14 mouse cellular contexts compared by ENCODE assay signal in genomic region chr11:120413621-120414020, GRCm38 (mm10). TPM values are rescaled to one million over a fixed set of nuclear protein-coding genes. Genes with fewer than 3 reads are reported as not detected.
DNase-seq lines count a peak whose midpoint lies in the region; ATAC-seq and TF ChIP-seq lines count a peak whose summit lies in the region.
"Not testable (repeated sequence)": the region's sequence is repeated elsewhere in the genome, so short reads cannot be mapped to it uniquely, and the experiment has no call there.
"Had no signal": no experiment of that assay in that cellular context is flagged by ENCODE, and none has a peak within 500 bp of the region (broad histone marks: within the 10 kb centered on the region; RNA-seq: fewer than 3 reads in every experiment).

No protein-coding gene starts in this region.

- TF ChIP-seq POLR2A in CH12.LX (IDR thresholded peaks at IDR 0.05; ENCODE audit: low read depth, low read length); MEL (IDR thresholded peaks at IDR 0.05; ENCODE audit: control insufficient read depth in 1 of 2, insufficient read depth in 1 of 2, low read depth in 1 of 2, low read length in 2 of 2, poor library complexity in 1 of 2); liver, adult 2 months (IDR thresholded peaks at IDR 0.05; ENCODE audit: extremely low read depth, insufficient read depth, low read length): not testable (repeated sequence)

- not testable (repeated sequence) for TF ChIP-seq RAD21 in CH12.LX (IDR thresholded peaks at IDR 0.05; ENCODE audit: low read depth, low read length); MEL (IDR thresholded peaks at IDR 0.05; ENCODE audit: low read depth, low read length)

- not testable (repeated sequence) for H3K27me3 ChIP-seq in CH12.LX (replicated peaks); MEL (ENCODE audit: control insufficient read depth in 1 of 2, insufficient read depth in 2 of 2, low read length in 2 of 2); liver, adult 2 months (ENCODE audit: control insufficient read depth, insufficient read depth, low read length); liver, postnatal 0 days (ENCODE audit: insufficient read depth, low read length); midbrain, embryonic 11.5 days (ENCODE audit: control insufficient read depth, insufficient read depth, low read length); stomach, postnatal 0 days (ENCODE audit: control insufficient read depth, insufficient read depth, low read length)

- H3K9me3 ChIP-seq in CH12.LX (replicated peaks; ENCODE audit: low read length); ES-E14 (ENCODE audit: control insufficient read depth, insufficient read depth, low read depth, low read length); MEL (replicated peaks; ENCODE audit: insufficient read depth, low read length); liver, postnatal 0 days (ENCODE audit: low read length); midbrain, embryonic 11.5 days (ENCODE audit: control insufficient read depth, low read length); stomach, postnatal 0 days (ENCODE audit: control insufficient read depth, low read length): not testable (repeated sequence)

- WGBS in liver, adult 2 months, result 97% methylated on average over 7 of the region's 10 CpGs
- WGBS in liver, postnatal 0 days (ENCODE audit: insufficient replicate concordance), result 97% methylated on average over 7 of the region's 10 CpGs
- WGBS in midbrain, embryonic 11.5 days, result 98% methylated on average over 7 of the region's 10 CpGs
- WGBS in stomach, postnatal 0 days, result 96% methylated on average over 7 of the region's 10 CpGs

- in situ Hi-C loops in CH12.LX (cut with MboI; ENCODE audit: low pct_ligation_motif_present, low pct_unique_long_range_greater_than_20kb, low sequenced_read_pairs); ES-E14 (cut with MboI; ENCODE audit: low sequenced_read_pairs in 2 of 2, unreplicated experiment in 2 of 2): not testable (repeated sequence)

- H3K4me3 ChIP-seq in CH12.LX (replicated peaks in 1 of 3; ENCODE audit: low read depth in 2 of 3, low read length in 2 of 3, poor library complexity in 1 of 3); ES-E14 (ENCODE audit: insufficient read depth in 1 of 2, low read depth in 1 of 2, low read length in 2 of 2, poor library complexity in 1 of 2, severe bottlenecking in 1 of 2); MEL (ENCODE audit: control insufficient read depth in 1 of 2, insufficient read depth in 1 of 2, low read depth in 2 of 2, low read length in 2 of 2); liver, adult 2 months (ENCODE audit: insufficient read depth, low read depth, low read length); liver, postnatal 0 days (ENCODE audit: low read depth, low read length); midbrain, embryonic 11.5 days (ENCODE audit: low read depth, low read length); stomach, postnatal 0 days (ENCODE audit: low read depth, low read length): not testable (repeated sequence)

- not testable (repeated sequence) for H3K4me2 ChIP-seq in CH12.LX (ENCODE audit: insufficient read depth, low read depth, poor library complexity, severe bottlenecking); liver, postnatal 0 days (ENCODE audit: low read depth, low read length); midbrain, embryonic 11.5 days; stomach, postnatal 0 days (replicated peaks; ENCODE audit: low read depth)

- TF ChIP-seq EP300 in CH12.LX (IDR thresholded peaks at IDR 0.05; ENCODE audit: low read length); MEL (IDR thresholded peaks at IDR 0.05; ENCODE audit: low read depth in 1 of 2, low read length in 2 of 2); liver, postnatal 0 days (IDR thresholded peaks at IDR 0.05; ENCODE audit: low read depth); stomach, postnatal 0 days (optimal IDR thresholded peaks at IDR 0.05): not testable (repeated sequence)

- H3K36me3 ChIP-seq in CH12.LX (replicated peaks in 1 of 2; ENCODE audit: control insufficient read depth in 1 of 2, insufficient read depth in 1 of 2, low read length in 1 of 2) (peaks cover 78 to 95% of the 10 kb centered on the region in 2 experiments), ES-E14 (ENCODE audit: control insufficient read depth, insufficient read depth, low read length, poor library complexity, severe bottlenecking) (peaks cover 52% of the 10 kb centered on the region), MEL (ENCODE audit: control insufficient read depth in 1 of 2, insufficient read depth in 2 of 2, low read length in 2 of 2) (peaks cover 0 to 50% of the 10 kb centered on the region in 2 experiments; a peak in 2 of 4 replicates)
- H3K36me3 ChIP-seq in liver, adult 2 months (ENCODE audit: control insufficient read depth, insufficient read depth, low read length), result peaks cover 76% of the 10 kb centered on the region
- peaks cover 82% of the 10 kb centered on the region for H3K36me3 ChIP-seq in liver, postnatal 0 days (replicated peaks; ENCODE audit: insufficient read depth, low read length)
- peaks cover 54% of the 10 kb centered on the region for H3K36me3 ChIP-seq in midbrain, embryonic 11.5 days (ENCODE audit: control insufficient read depth, insufficient read depth, low read length)
- H3K36me3 ChIP-seq in stomach, postnatal 0 days (ENCODE audit: control insufficient read depth, insufficient read depth, low read length), result peaks cover 48% of the 10 kb centered on the region

- dilution Hi-C loops in CH12.LX (cut with MboI; ENCODE audit: extremely low pct_ligation_motif_present, extremely low pct_unique_long_range_greater_than_20kb, low sequenced_read_pairs), result not testable (repeated sequence)

- not testable (repeated sequence) for H3K4me1 ChIP-seq in CH12.LX (ENCODE audit: control insufficient read depth in 1 of 2, insufficient read depth in 2 of 2); ES-E14 (ENCODE audit: control insufficient read depth in 2 of 2, insufficient read depth in 2 of 2, low read length in 2 of 2, poor library complexity in 1 of 2); MEL (ENCODE audit: control insufficient read depth in 1 of 2, insufficient read depth in 2 of 2, low read length in 2 of 2); liver, adult 2 months (ENCODE audit: control insufficient read depth, insufficient read depth, low read length); liver, postnatal 0 days (ENCODE audit: insufficient read depth); midbrain, embryonic 11.5 days (ENCODE audit: control insufficient read depth, insufficient read depth, low read length); stomach, postnatal 0 days (replicated peaks; ENCODE audit: control insufficient read depth, insufficient read depth)

- TF ChIP-seq CTCF in CH12.LX (conservative IDR thresholded peaks at IDR 0.05 in 1 of 2, IDR thresholded peaks at IDR 0.05 in 1 of 2; ENCODE audit: low read depth in 2 of 2, low read length in 2 of 2), result peak; percentile 4 to 16; a peak in 1 of 4 replicates
- TF ChIP-seq CTCF in MEL (IDR thresholded peaks at IDR 0.05 in 2 of 3, conservative IDR thresholded peaks at IDR 0.05 in 1 of 3; ENCODE audit: control insufficient read depth in 1 of 3, insufficient read depth in 1 of 3, low read depth in 2 of 3, low read length in 3 of 3, poor library complexity in 1 of 3, severe bottlenecking in 1 of 3), result 0 out of 6 replicates have a peak, but pooled peaks of 1 of the 3 experiments have one; percentile 3
- TF ChIP-seq CTCF in liver, adult 2 months (IDR thresholded peaks at IDR 0.05; ENCODE audit: low read depth, low read length), result 0 out of 2 replicates have a peak, but pooled peaks have one; percentile 0
- TF ChIP-seq CTCF in liver, postnatal 0 days (IDR thresholded peaks at IDR 0.05; ENCODE audit: low read depth), result 0 out of 2 replicates have a peak, but pooled peaks have one; percentile 1
- TF ChIP-seq CTCF in stomach, postnatal 0 days (IDR thresholded peaks at IDR 0.05; ENCODE audit: low read depth), result peak; percentile 11; the same call in 1 of the 2 replicates

- H3K27ac ChIP-seq in CH12.LX (ENCODE audit: insufficient read depth, low read depth); MEL (ENCODE audit: control insufficient read depth, low read depth, low read length); liver, adult 2 months (replicated peaks; ENCODE audit: insufficient read depth, low read depth, low read length); liver, postnatal 0 days (ENCODE audit: low read depth); midbrain, embryonic 11.5 days (ENCODE audit: low read depth, low read length); stomach, postnatal 0 days (replicated peaks): not testable (repeated sequence)
- H3K27ac ChIP-seq in ES-E14 (ENCODE audit: insufficient read depth, low read depth, low read length, poor library complexity, severe bottlenecking), result peak overlapping the region; percentile 50; the same call in 1 of the 2 replicates

- DNase-seq in CH12.LX (ENCODE audit: extremely low read depth); ES-E14 (ENCODE audit: low read depth, low spot score); MEL (ENCODE audit: low read depth, low spot score); liver, adult 2 months (ENCODE audit: extremely low read depth, low read depth, low spot score); liver, postnatal 0 days; stomach, postnatal 0 days (ENCODE audit: low spot score): not testable (repeated sequence)
- DNase-seq in induced T-regulatory cell, adult 2 months (ENCODE audit: low read depth), result peak; percentile 20
- peak; percentile 62 for DNase-seq in midbrain, embryonic 11.5 days (ENCODE audit: low spot score, missing footprints)

- H3K79me2 ChIP-seq in CH12.LX (replicated peaks; ENCODE audit: control insufficient read depth, extremely low read depth, insufficient read depth, poor library complexity, severe bottlenecking); MEL (ENCODE audit: control insufficient read depth, insufficient read depth, low read length, poor library complexity); liver, adult 2 months (ENCODE audit: control insufficient read depth, insufficient read depth, low read length): not testable (repeated sequence)

- H3K9ac ChIP-seq in CH12.LX (ENCODE audit: insufficient read depth, low read depth); ES-E14 (ENCODE audit: insufficient read depth, low read depth, low read length, poor library complexity, severe bottlenecking); MEL (ENCODE audit: control insufficient read depth, low read depth, low read length, poor library complexity, severe bottlenecking); liver, adult 2 months (ENCODE audit: low read depth, low read length); liver, postnatal 0 days (replicated peaks); midbrain, embryonic 11.5 days (ENCODE audit: low read length); stomach, postnatal 0 days (ENCODE audit: low read length): not testable (repeated sequence)

- not testable (repeated sequence) for ATAC-seq in liver, postnatal 0 days; midbrain, embryonic 11.5 days (ENCODE audit: low FRiP score); stomach, postnatal 0 days (ENCODE audit: low FRiP score, low TSS enrichment)

RNA-seq across cellular contexts. Expression of gene Nploc4, which starts 23.9 kb away (rescaled TPM):
- 50.4 and 67.4 TPM in 2 replicates for total RNA-seq in CH12.LX (2012; rRNA removed)
- 38.3 and 40.6 TPM in 2 replicates for total RNA-seq in CH12.LX (2014; rRNA removed)
- 97.8 and 115 TPM in 2 replicates for polyA plus RNA-seq in CH12.LX (2012; ENCODE audit: insufficient read length, low read depth)
- 35.6 and 57.7 TPM in 2 replicates for total RNA-seq in ES-E14 (2012; rRNA removed)
- total RNA-seq in MEL (2012; rRNA removed), result 77.4 and 88.3 TPM in 2 replicates
- 100 to 1,000 TPM; 117 to 352 TPM for polyA plus RNA-seq in MEL (2012; ENCODE audit: insufficient read depth in 1 of 2, insufficient read length in 2 of 2, low read depth in 1 of 2, low replicate concordance in 2 of 2, missing spikeins in 1 of 2)
- total RNA-seq in liver, adult 2 months (2014; rRNA removed), result 24.6 and 37.9 TPM in 2 replicates
- polyA plus RNA-seq in liver, adult 2 months (2012; rRNA removed), result 51.5 and 58.9 TPM in 2 replicates
- polyA plus RNA-seq in liver, postnatal 0 days (2015; fragmentation: Nextera tagmentation; extraction: Ambion mirVana), result 12.5 and 12.8 TPM in 2 replicates
- 41.0 and 44.7 TPM in 2 replicates for polyA plus RNA-seq in midbrain, embryonic 11.5 days (2014; fragmentation: Nextera tagmentation; extraction: Ambion mirVana)
- 15.7 and 17.9 TPM in 2 replicates for polyA plus RNA-seq in stomach, postnatal 0 days (2015; fragmentation: Nextera tagmentation; extraction: Ambion mirVana)

RNA-seq across cellular contexts. Expression of gene Tspan10, which starts 28.8 kb away (rescaled TPM):
- total RNA-seq in CH12.LX (2012; rRNA removed) (0.08 TPM in 1 of 2 replicates, not detected in the other), CH12.LX (2014; rRNA removed) (0.30 TPM in 1 of 2 replicates, not detected in the other), ES-E14 (2012; rRNA removed) (not detected in 2 replicates), MEL (2012; rRNA removed) (0.20 and 0.65 TPM in 2 replicates)
- polyA plus RNA-seq in CH12.LX (2012; ENCODE audit: insufficient read length, low read depth) (0.25 and 0.31 TPM in 2 replicates), MEL (2012; ENCODE audit: insufficient read depth in 1 of 2, insufficient read length in 2 of 2, low read depth in 1 of 2, low replicate concordance in 2 of 2, missing spikeins in 1 of 2) (under 1 TPM in 1 of 2 experiments, not detected in 1; 0.29 TPM)
- not detected in 2 replicates for total RNA-seq in liver, adult 2 months (2014; rRNA removed)
- polyA plus RNA-seq in liver, adult 2 months (2012; rRNA removed), result 0.05 TPM in 2 replicates
- not detected in 2 replicates for polyA plus RNA-seq in liver, postnatal 0 days (2015; fragmentation: Nextera tagmentation; extraction: Ambion mirVana)
- polyA plus RNA-seq in midbrain, embryonic 11.5 days (2014; fragmentation: Nextera tagmentation; extraction: Ambion mirVana), result not detected in 2 replicates
- not detected in 2 replicates for polyA plus RNA-seq in stomach, postnatal 0 days (2015; fragmentation: Nextera tagmentation; extraction: Ambion mirVana)
- total RNA-seq: adrenal gland, postnatal 25 days had no signal
- polyA plus RNA-seq: activated CD4-positive, CD25-positive, alpha-beta regulatory T cell, adult 4 months; adrenal gland, adult 2 months; CD4-positive, CD25-positive, alpha-beta regulatory T cell, adult 4 months; G1E; Patski had no signal

RNA-seq across cellular contexts. Expression of gene Faap100, which starts 35.1 kb away (rescaled TPM):
- total RNA-seq in CH12.LX (2012; rRNA removed), result 17.7 and 19.6 TPM in 2 replicates
- 6.6 and 7.7 TPM in 2 replicates for total RNA-seq in CH12.LX (2014; rRNA removed)
- 13.1 and 14.3 TPM in 2 replicates for polyA plus RNA-seq in CH12.LX (2012; ENCODE audit: insufficient read length, low read depth)
- 27.2 and 30.0 TPM in 2 replicates for total RNA-seq in ES-E14 (2012; rRNA removed)
- 34.9 and 45.7 TPM in 2 replicates for total RNA-seq in MEL (2012; rRNA removed)
- 10 to 100 TPM in 1 of 2 experiments, not detected in 1; 27.1 TPM for polyA plus RNA-seq in MEL (2012; ENCODE audit: insufficient read depth in 1 of 2, insufficient read length in 2 of 2, low read depth in 1 of 2, low replicate concordance in 2 of 2, missing spikeins in 1 of 2)
- 3.2 and 5.4 TPM in 2 replicates for total RNA-seq in liver, adult 2 months (2014; rRNA removed)
- 10.8 and 14.9 TPM in 2 replicates for polyA plus RNA-seq in liver, adult 2 months (2012; rRNA removed)
- polyA plus RNA-seq in liver, postnatal 0 days (2015; fragmentation: Nextera tagmentation; extraction: Ambion mirVana), result 5.5 and 5.8 TPM in 2 replicates
- polyA plus RNA-seq in midbrain, embryonic 11.5 days (2014; fragmentation: Nextera tagmentation; extraction: Ambion mirVana), result 25.3 and 29.2 TPM in 2 replicates
- polyA plus RNA-seq in stomach, postnatal 0 days (2015; fragmentation: Nextera tagmentation; extraction: Ambion mirVana), result 14.3 and 15.3 TPM in 2 replicates

RNA-seq across cellular contexts. Expression of gene Pde6g, which starts 39.7 kb away (rescaled TPM):
- total RNA-seq in CH12.LX (2012; rRNA removed) (0.34 TPM in 2 replicates), CH12.LX (2014; rRNA removed) (0.41 TPM in 1 of 2 replicates, not detected in the other), ES-E14 (2012; rRNA removed) (not detected in 2 replicates), MEL (2012; rRNA removed) (0.35 and 0.46 TPM in 2 replicates)
- polyA plus RNA-seq in CH12.LX (2012; ENCODE audit: insufficient read length, low read depth) (0.31 and 0.34 TPM in 2 replicates), MEL (2012; ENCODE audit: insufficient read depth in 1 of 2, insufficient read length in 2 of 2, low read depth in 1 of 2, low replicate concordance in 2 of 2, missing spikeins in 1 of 2) (under 1 TPM in 1 of 2 experiments, not detected in 1; 0.84 TPM)
- total RNA-seq in liver, adult 2 months (2014; rRNA removed), result 0.46 and 0.81 TPM in 2 replicates
- 0.98 and 1.8 TPM in 2 replicates for polyA plus RNA-seq in liver, adult 2 months (2012; rRNA removed)
- polyA plus RNA-seq in liver, postnatal 0 days (2015; fragmentation: Nextera tagmentation; extraction: Ambion mirVana), result 0.20 TPM in 1 of 2 replicates, not detected in the other
- polyA plus RNA-seq in midbrain, embryonic 11.5 days (2014; fragmentation: Nextera tagmentation; extraction: Ambion mirVana), result 0.40 and 0.41 TPM in 2 replicates
- 0.15 TPM in 1 of 2 replicates, not detected in the other for polyA plus RNA-seq in stomach, postnatal 0 days (2015; fragmentation: Nextera tagmentation; extraction: Ambion mirVana)

RNA-seq across cellular contexts. Expression of gene Oxld1, which starts 44.2 kb away (rescaled TPM):
- 18.7 and 31.4 TPM in 2 replicates for total RNA-seq in CH12.LX (2012; rRNA removed)
- 17.6 and 20.3 TPM in 2 replicates for total RNA-seq in CH12.LX (2014; rRNA removed)
- 10.4 and 12.2 TPM in 2 replicates for polyA plus RNA-seq in CH12.LX (2012; ENCODE audit: insufficient read length, low read depth)
- total RNA-seq in ES-E14 (2012; rRNA removed), result 2.9 and 4.1 TPM in 2 replicates
- total RNA-seq in MEL (2012; rRNA removed), result 15.9 and 17.6 TPM in 2 replicates
- 10 to 100 TPM in 1 of 2 experiments, not detected in 1; 17.5 TPM for polyA plus RNA-seq in MEL (2012; ENCODE audit: insufficient read depth in 1 of 2, insufficient read length in 2 of 2, low read depth in 1 of 2, low replicate concordance in 2 of 2, missing spikeins in 1 of 2)
- 20.7 and 28.9 TPM in 2 replicates for total RNA-seq in liver, adult 2 months (2014; rRNA removed)
- polyA plus RNA-seq in liver, adult 2 months (2012; rRNA removed), result 29.2 and 32.6 TPM in 2 replicates
- 18.9 and 19.0 TPM in 2 replicates for polyA plus RNA-seq in liver, postnatal 0 days (2015; fragmentation: Nextera tagmentation; extraction: Ambion mirVana)
- polyA plus RNA-seq in midbrain, embryonic 11.5 days (2014; fragmentation: Nextera tagmentation; extraction: Ambion mirVana), result 10.4 and 11.5 TPM in 2 replicates
- 18.2 and 19.8 TPM in 2 replicates for polyA plus RNA-seq in stomach, postnatal 0 days (2015; fragmentation: Nextera tagmentation; extraction: Ambion mirVana)
